Mouse (Mus musculus) brain, adult 2 months (tissue): Measurements from ENCODE around the gene Trnau1ap.
"Not testable (repeated sequence)": the region's sequence is repeated elsewhere in the genome, so short reads cannot be mapped to it uniquely, and the experiment has no call there.

Source experiments
- DNase-seq: peaks from one replicate; pipeline ENCODE4 v3.0.0; 2011; ENCODE audit warnings: low read depth, low spot score

Trnau1ap gene

GRCm38 (mm10) chr4:132344403-132345134 lies 15.2 kb upstream of the Trnau1ap start:
- DNase-seq = peak; percentile 48

DNA sequence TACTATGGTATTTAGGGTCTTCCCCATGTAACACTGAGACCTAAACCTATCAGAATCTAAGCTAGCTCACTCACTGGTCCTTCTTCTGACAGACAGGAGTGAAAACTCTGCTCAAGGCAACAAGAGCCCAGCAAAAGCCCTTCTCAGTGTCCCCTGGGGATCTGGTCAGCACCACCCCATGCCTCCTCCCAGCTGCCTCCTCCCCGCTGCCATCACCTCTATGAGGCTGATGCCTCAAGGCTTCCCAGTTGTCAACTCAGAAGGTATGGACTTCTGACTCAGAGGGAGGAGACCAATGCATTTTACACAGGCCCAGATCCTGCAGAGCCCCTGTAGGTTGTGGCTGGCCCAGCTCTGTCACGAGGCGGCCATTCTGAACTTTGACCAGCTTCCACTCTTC lies 12.1 kb upstream of the Trnau1ap start:
- no peak for DNase-seq

- peak; percentile 43 for DNase-seq
These were observed 9.6 kb upstream of the Trnau1ap start for GRCm38 (mm10) chr4:132338943-132339342.

DNA sequence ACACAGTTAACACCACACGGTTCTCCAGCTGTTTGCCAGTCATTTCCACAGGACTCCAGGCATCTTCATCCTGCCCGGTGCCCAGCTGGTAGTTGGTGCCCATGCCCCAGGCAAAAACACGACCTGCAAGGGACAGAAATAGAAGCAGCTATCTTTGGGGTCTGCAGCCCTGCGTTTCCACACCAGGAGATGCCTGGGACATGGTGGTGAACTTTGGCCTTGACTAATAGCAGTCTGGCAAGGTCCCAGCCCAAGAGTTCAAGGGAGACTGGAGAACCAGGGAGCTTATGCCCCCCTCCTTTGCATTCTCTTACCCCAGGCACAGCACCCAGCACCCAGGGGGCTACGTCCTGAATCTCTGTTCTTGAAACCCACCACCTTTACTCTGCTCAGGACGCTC lies 3.5 kb upstream of the Trnau1ap start:
- no peak for DNase-seq

DNA sequence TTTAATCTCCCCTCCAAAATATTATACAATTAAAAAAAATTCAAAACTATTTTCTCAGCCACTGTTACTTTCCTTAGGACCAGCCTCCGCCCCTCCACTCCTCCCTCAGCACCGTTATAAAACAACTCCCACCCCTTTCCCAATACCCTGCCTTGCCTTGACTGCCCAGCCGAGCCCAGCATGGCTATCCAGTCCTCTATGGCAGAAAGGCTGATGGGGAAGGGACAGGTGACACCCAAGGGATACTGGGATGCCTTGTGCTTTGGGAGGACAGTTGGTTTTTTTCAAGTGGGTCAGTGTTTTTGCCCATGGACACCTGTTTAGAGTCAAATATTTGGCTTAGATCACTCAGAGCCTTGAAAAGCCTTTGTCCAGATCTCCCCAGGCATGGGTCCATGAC lies 2.6 kb upstream of the Trnau1ap start:
- no peak for DNase-seq

- peak; percentile 26 for DNase-seq
These were observed 557 bp upstream of the Trnau1ap start for GRCm38 (mm10) chr4:132329835-132330354.

GRCm38 (mm10) chr4:132328391-132328982 lies 851 bp downstream of the Trnau1ap start:
- DNase-seq = no peak

DNA sequence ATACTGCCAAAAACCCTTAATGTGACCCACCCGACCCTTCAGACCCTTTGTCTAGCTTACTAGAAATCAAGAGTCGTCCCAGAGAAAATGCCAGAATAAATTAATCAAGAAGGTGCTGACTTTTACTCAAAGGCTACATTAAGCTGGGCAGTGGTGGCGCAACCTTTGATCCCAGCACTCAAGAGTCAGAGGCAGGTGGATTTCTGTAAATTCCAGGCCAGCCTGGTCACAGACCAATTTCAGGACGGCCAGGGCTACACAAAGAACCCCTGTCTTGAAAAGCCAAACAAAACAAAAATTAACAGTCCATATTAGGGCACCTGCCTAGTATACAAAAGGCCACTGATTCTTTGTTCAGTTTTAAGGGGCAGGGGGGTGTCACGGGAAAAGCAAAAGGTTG lies 2.9 kb downstream of the Trnau1ap start:
- DNase-seq = no peak

- no peak for DNase-seq
These were observed 13.6 kb downstream of the Trnau1ap start for GRCm38 (mm10) chr4:132315711-132316110.

DNA sequence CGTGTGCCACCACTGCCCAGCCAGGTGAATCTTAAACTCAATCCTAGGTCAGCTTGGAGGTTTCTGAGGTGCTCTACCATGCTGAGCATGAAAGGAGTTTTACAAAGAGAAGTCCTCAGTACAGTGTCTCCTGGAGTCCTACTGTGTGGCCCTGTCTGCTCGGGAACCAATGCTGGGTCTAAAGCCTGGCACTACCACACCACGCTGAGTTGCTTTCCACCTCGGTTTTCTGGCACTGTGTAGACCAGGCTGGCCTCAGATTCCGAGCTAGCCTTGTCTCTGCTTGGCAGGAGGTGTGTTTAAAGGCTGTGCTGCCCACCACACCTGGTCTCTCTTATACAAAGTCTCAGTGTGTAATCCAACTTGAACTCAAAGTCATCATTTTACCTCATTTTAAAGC lies 16.7 kb downstream of the Trnau1ap start:
- no peak for DNase-seq

- no peak for DNase-seq
These were observed 17.5 kb downstream of the Trnau1ap start for GRCm38 (mm10) chr4:132311801-132312200.

DNA sequence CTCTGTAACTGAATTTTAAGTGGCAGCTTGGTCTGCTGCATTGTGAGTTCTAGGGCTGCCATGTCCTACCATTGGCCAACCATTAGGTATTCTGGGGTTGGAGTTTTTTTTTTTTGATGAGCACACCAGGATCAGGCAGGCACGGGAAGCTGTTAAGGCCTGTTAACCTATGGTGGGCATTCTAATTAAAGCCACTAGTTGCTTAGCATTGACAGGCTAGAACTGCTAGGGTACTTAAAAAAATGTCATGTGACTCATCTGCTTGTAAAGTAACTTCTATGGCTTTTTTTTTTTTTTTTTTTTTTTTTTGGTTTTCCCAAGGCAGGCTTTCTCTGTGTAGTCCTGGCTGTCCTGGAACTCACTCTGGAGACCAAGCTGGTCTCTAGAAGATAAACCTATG lies 18.1 kb downstream of the Trnau1ap start:
- DNase-seq = no peak

DNA sequence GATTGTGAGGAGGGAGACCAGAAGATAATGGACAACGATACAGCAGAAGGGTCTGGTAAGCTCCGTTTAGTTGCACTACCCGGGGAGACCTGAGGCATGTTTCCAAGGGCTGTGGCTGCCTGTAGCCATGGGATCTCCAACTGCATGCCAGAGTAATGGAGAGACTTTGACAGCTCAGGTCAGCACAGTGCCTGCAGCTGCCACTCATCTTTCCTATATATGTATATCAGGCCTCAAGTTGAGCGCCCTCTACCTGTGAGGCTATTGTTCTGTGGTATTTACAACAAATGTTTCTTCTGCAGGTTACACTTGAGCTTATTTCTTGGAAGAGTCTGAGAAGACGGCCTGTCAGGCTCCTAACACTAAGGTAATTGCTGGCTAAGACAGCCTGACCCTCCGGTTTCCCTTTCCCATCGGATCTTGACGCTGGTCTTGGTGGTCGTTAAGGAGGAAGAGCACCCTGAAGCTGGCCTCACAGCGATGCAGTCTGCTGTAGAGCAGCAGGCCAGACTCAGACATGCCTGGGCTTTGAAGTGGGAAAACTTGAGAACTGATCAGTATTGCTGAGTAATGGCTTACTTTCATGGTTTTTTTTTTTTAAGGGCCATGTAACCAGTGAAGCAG lies 19.4 kb downstream of the Trnau1ap start:
- peak; percentile 66 for DNase-seq

GRCm38 (mm10) chr4:132309140-132309848 lies 20.0 kb downstream of the Trnau1ap start:
- peak; percentile 49 for DNase-seq

DNA sequence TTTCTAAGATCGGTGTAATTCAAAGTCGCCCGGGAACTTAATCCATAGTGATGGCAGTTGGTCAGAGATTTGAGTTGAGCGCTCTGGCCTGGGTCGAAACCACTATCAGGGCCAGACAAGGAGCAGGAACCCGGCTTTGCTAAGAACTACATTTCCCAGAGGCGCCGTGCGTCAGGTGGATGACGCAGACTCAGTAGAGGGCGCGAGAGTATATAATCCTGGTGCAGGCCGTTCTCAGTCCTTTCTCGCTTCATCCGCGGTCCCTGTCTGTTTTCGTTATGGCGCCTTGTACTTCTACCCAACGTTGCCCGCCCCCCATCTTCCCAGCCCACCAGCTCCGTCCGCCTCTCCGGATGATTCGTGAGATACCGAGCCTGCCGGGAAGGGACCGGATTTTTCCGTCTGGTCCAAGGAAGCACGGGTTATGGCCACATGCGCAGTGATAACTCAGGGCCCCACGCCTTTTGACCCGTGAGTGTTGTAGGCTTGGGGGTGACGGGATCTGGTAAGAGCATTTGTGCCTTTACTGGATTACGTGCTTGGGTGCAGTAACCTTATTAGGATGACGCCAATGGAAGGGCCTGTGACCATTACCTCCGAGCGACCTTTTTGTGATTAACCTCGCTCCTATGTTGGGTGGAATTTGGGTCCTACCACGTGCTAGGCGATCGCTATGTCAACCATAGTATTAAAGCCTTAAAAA lies 20.8 kb downstream of the Trnau1ap start:
- DNase-seq = peak; percentile 98

DNA sequence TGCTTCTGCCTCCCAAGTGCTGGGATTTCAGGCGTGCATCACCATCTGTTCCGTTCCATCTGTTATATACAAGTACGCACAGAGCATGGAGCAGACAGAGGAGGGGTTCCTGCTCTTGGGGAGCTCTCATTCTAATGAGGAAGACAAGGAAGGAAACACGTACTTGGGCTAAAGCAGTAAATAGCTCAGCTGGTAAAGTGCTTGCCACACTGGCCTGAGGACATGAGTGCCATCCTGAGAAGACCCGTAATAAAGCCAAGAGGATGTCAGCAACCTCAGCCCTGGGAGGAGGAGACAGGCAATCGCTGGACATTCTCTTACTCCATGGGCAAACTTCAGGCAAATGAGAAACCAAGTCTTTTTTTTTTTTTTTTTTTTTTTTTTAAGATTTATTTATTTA lies 23.3 kb downstream of the Trnau1ap start:
- peak; percentile 12 for DNase-seq

GRCm38 (mm10) chr4:132305276-132305675 lies 24.1 kb downstream of the Trnau1ap start:
- no peak for DNase-seq

GRCm38 (mm10) chr4:132303484-132303883 lies 25.9 kb downstream of the Trnau1ap start:
- DNase-seq = not testable (repeated sequence)

- DNase-seq = peak; percentile 81
These were observed 26.3 kb downstream of the Trnau1ap start, which contains the start of gene Rab42 for GRCm38 (mm10) chr4:132302939-132303479. Rab42 (minus strand) TSS chr4:132303385.

GRCm38 (mm10) chr4:132301965-132302938 lies 27.1 kb downstream of the Trnau1ap start:
- peak; percentile 56 for DNase-seq
